Mouse (Mus musculus): ENCODE data around the gene Slc39a8.
A peak's percentile ranks its signal among the peaks of the same experiment; 100 is the strongest.

Gene Slc39a8

GRCm38 (mm10) chr3:135825016-135825753 lies at the start of gene Slc39a8:
TSS of gene Slc39a8 (plus strand) at chr3:135825279.
- peak; percentile 79 for DNase-seq (ENCODE audit: low read depth, low spot score)

DNA sequence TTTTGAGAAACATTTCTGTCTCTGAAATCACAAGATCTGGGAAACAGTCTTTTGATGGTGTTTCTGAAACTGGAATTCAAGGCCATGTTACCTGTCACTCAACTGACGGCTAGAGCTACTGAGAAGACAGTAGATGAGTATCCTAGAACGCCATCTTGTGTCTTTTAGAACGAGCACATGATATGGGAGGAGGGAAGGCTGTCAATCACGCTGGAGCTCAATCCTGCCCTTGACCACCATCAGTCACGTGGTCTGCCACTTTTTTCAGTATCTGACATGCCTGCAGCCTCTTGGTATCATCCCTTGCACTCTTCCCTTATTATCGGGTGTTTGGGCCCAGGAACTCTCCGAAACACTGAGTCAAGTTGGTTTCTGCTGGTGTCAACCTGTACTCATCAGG lies 40.0 kb upstream of the Slc39a8 start:
- no peak for DNase-seq (ENCODE audit: low read depth, low spot score)

- no peak for DNase-seq (ENCODE audit: low read depth, low spot score)
These were observed 29.0 kb upstream of the Slc39a8 start for GRCm38 (mm10) chr3:135796117-135796516.

DNA sequence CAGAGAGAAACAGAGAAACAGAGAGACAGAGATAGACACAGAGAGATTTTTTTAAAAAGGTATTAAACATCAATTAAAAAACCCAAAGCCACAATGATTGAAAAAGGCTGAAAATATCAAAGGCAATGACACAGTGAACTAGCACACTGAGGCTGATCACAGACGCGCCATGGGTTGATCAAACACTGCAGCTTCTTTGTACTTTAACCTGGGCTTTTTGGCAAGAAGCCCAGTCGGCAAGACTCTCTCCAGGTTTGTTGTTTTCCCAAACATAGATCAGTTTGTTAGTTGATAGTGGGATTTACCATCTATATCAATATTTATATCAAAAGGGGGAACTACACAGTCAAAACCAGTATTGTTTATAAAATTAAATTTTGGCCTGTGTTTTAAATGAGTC lies 26.8 kb upstream of the Slc39a8 start:
- DNase-seq (ENCODE audit: low read depth, low spot score): no peak

DNA sequence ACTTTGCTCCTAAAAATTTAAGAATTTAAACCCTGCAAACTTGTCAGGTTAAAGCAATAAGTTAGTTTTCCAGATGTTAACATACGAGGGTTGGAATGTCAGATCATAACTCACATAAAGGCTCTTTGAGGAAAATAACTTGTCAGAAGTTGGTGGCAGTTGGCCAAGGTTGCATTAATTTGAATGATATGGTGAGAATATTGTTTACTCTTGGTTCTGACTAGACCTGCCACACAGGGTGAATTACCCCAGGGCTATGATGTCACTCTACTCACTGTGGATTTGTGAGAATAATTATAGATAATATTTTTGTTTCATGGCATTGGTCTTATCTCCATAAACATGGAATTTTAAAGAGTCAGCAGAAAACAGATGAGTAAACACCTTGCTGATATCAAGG lies 26.4 kb upstream of the Slc39a8 start:
- DNase-seq (ENCODE audit: low read depth, low spot score): no peak

GRCm38 (mm10) chr3:135814665-135815064 lies 10.4 kb upstream of the Slc39a8 start:
- no peak for DNase-seq (ENCODE audit: low read depth, low spot score)

DNA sequence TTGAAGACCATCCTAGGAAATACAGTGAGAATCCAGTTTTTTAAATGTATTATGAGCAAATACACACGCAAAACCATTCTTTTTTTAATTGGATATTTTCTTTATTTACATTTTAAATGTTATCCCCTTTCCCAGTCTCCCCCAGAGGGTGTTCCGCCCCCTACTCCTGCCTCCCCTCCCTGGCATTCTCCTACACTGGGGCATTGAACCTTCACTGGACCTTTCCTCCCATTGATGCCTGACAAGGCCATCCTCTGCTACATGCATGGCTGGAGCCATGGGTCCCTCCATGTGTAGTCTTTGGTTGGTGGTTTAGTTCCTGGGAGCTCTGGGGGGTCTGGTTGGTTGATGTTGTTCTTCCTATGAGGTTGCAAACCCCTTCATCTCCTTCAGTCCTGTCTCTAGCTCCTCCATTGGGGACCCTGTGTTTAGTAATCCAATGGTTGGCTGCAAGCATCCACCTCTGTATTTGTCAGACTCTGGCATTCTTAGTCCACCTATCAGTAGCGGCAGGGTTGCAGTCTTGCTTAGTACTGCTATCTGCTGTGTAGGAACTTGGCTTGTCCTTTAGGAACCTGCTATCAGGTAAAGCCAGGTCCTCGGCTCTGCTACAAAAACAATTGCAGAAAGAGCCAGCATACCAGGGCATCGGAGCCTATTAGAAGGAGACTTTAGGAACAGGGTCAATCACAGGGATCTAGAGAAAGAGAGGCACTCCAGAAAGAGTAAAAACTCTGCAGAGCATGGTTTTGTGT lies 8.9 kb upstream of the Slc39a8 start:
- no peak for DNase-seq (ENCODE audit: low read depth, low spot score)

GRCm38 (mm10) chr3:135817124-135817523 lies 8.0 kb upstream of the Slc39a8 start:
- no peak for DNase-seq (ENCODE audit: low read depth, low spot score)

GRCm38 (mm10) chr3:135824436-135824835 lies 643 bp upstream of the Slc39a8 start:
- no peak for DNase-seq (ENCODE audit: low read depth, low spot score)

- DNase-seq (ENCODE audit: low read depth, low spot score): no peak
These were observed 940 bp downstream of the Slc39a8 start for GRCm38 (mm10) chr3:135825754-135826683.

DNA sequence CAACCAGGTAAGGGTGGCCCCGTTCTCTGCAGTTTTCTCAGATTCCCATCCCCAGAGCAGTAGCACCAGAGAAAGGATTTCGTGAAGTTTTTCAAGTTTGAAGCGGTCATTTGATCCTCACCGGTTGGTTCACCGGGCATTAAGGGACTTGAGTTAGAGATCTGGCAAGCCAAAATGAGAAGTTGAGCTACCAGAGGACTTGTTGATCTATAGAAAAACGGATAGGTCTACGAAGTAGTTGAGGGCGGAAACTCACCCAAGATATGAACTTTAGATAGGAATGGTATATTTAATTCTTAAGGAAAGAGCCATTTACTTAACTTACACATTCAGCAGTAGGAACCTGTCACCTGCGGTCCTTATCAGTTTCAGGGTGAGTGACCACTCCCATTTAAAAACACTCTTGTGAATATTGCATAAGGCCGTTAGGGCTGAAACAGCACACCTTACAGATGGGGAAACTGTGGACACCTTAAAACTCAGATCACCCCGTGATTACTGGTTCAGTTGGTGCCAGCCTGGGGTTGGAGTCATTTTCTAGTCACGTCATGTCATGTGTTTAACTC lies 1.7 kb downstream of the Slc39a8 start:
- DNase-seq (ENCODE audit: low read depth, low spot score): no peak

DNA sequence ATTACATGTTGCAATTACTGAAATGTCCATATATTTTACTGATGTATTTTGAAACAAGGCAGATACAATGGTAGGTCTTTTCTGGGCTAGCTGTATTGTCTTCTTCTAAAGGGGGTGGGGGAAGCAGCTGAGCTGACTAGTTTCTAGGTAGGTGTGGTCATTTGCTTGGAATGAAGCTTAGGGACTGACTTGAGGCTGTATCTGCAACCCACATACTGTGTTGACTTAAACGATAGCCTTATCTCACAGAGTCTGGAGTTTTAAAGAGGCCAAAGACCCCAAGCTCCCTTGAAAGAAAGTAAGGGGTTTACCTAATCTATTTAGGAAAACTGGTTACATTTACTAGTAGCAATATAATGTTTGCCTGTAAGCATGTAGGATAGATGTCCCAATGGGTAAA lies 2.9 kb downstream of the Slc39a8 start:
- DNase-seq (ENCODE audit: low read depth, low spot score): peak; percentile 53

DNA sequence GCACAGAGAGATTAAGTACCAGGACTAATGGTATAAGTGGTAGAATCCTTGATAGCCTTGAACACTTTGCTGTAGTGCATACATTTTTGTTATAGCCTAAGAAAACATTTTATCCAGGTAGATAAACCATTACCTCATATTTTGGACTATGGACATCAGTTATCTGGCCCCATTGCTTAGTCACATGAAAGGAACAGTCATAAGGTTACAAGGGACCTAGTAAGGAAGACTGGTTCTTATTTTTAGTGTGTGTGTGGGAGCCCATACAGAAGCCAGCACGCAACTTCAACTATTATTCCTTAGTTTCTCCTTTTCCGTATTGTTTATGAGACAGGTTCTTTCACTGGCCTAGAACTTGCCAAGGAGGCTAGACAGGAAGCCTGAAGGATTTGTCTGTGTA lies 7.4 kb downstream of the Slc39a8 start:
- DNase-seq (ENCODE audit: low read depth, low spot score): no peak

DNA sequence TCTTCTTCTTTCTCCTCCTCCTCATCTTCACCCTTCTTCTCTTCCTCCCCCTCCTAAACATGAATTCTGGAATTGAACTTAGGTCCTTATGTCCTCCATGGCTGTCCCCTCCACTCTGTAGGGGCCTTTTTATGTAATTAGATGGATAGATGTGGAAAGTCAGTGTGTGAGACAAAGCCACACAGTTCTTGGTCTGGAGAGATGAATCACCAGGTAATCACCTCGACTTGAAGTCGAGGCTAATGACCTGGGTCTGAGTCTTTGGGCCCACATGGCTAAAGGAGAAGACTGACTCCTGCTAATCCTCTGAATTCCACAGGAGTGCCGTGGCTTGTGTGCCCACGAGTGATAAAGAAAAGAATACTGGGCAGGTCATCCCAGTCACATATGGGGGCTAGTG lies 7.8 kb downstream of the Slc39a8 start:
- no peak for DNase-seq (ENCODE audit: low read depth, low spot score)

GRCm38 (mm10) chr3:135834988-135835387 lies 9.9 kb downstream of the Slc39a8 start:
- no peak for DNase-seq (ENCODE audit: low read depth, low spot score)

GRCm38 (mm10) chr3:135839535-135839934 lies 14.5 kb downstream of the Slc39a8 start:
- DNase-seq (ENCODE audit: low read depth, low spot score): no peak

- DNase-seq (ENCODE audit: low read depth, low spot score): no peak
These were observed 15.1 kb downstream of the Slc39a8 start for GRCm38 (mm10) chr3:135840185-135840584.

- no peak for DNase-seq (ENCODE audit: low read depth, low spot score)
These were observed 16.8 kb downstream of the Slc39a8 start for GRCm38 (mm10) chr3:135841716-135842511.

DNA sequence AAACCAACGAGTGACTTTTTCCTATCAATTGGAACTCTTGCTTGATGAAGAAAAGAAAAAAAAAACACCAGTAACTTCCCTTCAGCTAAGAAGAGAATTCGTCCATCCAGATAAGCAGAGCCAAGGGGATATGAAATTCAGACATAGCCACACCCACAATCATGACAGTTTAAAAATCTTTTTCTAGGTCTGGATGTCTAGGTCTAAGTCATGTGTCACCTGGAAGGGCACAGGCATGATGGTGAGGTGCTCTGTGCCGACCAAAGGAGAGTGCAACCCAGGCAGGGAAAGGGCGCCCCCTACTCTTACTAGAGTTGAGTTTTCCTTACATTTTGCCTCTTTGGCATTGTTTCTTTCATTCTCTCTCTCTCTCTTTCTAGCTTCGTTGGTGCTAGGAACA lies 18.1 kb downstream of the Slc39a8 start:
- no peak for DNase-seq (ENCODE audit: low read depth, low spot score)

GRCm38 (mm10) chr3:135843707-135844106 lies 18.6 kb downstream of the Slc39a8 start:
- peak; percentile 52 for DNase-seq (ENCODE audit: low read depth, low spot score)

GRCm38 (mm10) chr3:135844835-135845234 lies 19.8 kb downstream of the Slc39a8 start:
- no peak for DNase-seq (ENCODE audit: low read depth, low spot score)
